Mouse (Mus musculus) C2C12 (cell line): ENCODE results near the gene Cby3. TPM values are rescaled to one million over a fixed set of nuclear protein-coding genes. Genes with fewer than 3 reads are reported as not detected.

ENCODE experiments used
- H3K27me3 ChIP-seq: one replicate; pipeline ENCODE4 v1.6.1; 2011; ENCODE audit not compliant: control insufficient read depth, insufficient read depth, insufficient read length
- H3K36me3 ChIP-seq: one replicate; pipeline ENCODE4 v1.6.1; 2011; ENCODE audit not compliant: control insufficient read depth, insufficient read depth
- H3K4me3 ChIP-seq: one replicate; pipeline ENCODE4 v1.5.1; 2011; ENCODE audit warnings: mild to moderate bottlenecking, control low read depth; ENCODE audit not compliant: poor library complexity, insufficient read depth, severe bottlenecking
- H3K79me2 ChIP-seq: one replicate; pipeline ENCODE4 v1.6.1; 2011; ENCODE audit not compliant: control insufficient read depth, insufficient read depth
- H3K79me3 ChIP-seq: one replicate; pipeline ENCODE4 v1.6.1; 2011; ENCODE audit warnings: low read depth, control low read depth
- H3ac ChIP-seq: one replicate; pipeline ENCODE3; 2011; ENCODE audit warnings: low read depth; ENCODE audit not compliant: control insufficient read depth, insufficient read length
- CEBPB ChIP-seq: IDR thresholded peaks from one replicate; pipeline ENCODE4 v1.6.1; 2011; ENCODE audit warnings: low read depth, mild to moderate bottlenecking, control low read depth, moderate library complexity
- CTCF ChIP-seq: IDR thresholded peaks from one replicate; pipeline ENCODE4 v1.5.1; 2011; ENCODE audit not compliant: control insufficient read depth, insufficient read depth, insufficient read length
- FOSL1 ChIP-seq: IDR thresholded peaks from one replicate; pipeline ENCODE4 v1.8.0; 2011; ENCODE audit warnings: mild to moderate bottlenecking, low read length; ENCODE audit not compliant: poor library complexity, insufficient read depth, severe bottlenecking
- MAX ChIP-seq: IDR thresholded peaks from one replicate; pipeline ENCODE4 v1.6.1; 2011; ENCODE audit warnings: mild to moderate bottlenecking, control low read depth
- MYOD1 ChIP-seq: IDR thresholded peaks from one replicate; pipeline ENCODE4 v1.6.1; 2011; ENCODE audit warnings: low read depth; ENCODE audit not compliant: control insufficient read depth, insufficient read length
- MYOG ChIP-seq: IDR thresholded peaks from one replicate; pipeline ENCODE4 v1.6.1; 2011; ENCODE audit not compliant: control insufficient read depth, insufficient read length; ENCODE audit errors: extremely low read depth
- USF1 ChIP-seq: IDR thresholded peaks from one replicate; pipeline ENCODE4 v1.6.1; 2011; ENCODE audit warnings: low read depth, mild to moderate bottlenecking, control low read depth, moderate library complexity
- polyA plus RNA-seq: library from polyadenylated mRNA; unstranded; fragments of >200 nt; fragmentation: generic; extraction: Trizol; gene quantifications from one replicate; pipeline ENCODE4 v1.2.1, GENCODE M21; 2012; ENCODE audit warnings: missing spikeins

Gene Cby3
- polyA plus RNA-seq, 1 experiment, result not detected

- Histone ChIP-seq H3K79me2 (peaks cover 11% of the 10 kb centered on the region), H3K4me3 (no peak overlapping the region), H3K79me3 (peaks cover 9% of the 10 kb centered on the region), H3K27me3 (no peaks in the 10 kb centered on the region), H3ac (no peak overlapping the region), H3K36me3 (peaks cover 3% of the 10 kb centered on the region)
- TF ChIP-seq CEBPB (no peak), CTCF (no peak), FOSL1 (no peak)
Observed at GRCm38 (mm10) chr11:50373621-50374020, 19.4 kb downstream of the Cby3 start.

GRCm38 (mm10) chr11:50374286-50375015 lies 20.2 kb downstream of the Cby3 start:
- H3K36me3 ChIP-seq, result peaks cover 11% of the 10 kb centered on the region
- H3K79me3 ChIP-seq, result peaks cover 17% of the 10 kb centered on the region
- no peak for TF ChIP-seq MYOG
- no peak for TF ChIP-seq USF1
- TF ChIP-seq FOSL1, result no peak
- TF ChIP-seq CEBPB, result no peak
- no peak for TF ChIP-seq CTCF
- no peak for TF ChIP-seq MAX
- TF ChIP-seq MYOD1, result no peak
- peaks cover 19% of the 10 kb centered on the region for H3K79me2 ChIP-seq
- H3ac ChIP-seq, result no peak overlapping the region
- H3K4me3 ChIP-seq, result no peak overlapping the region
- H3K27me3 ChIP-seq, result no peaks in the 10 kb centered on the region

GRCm38 (mm10) chr11:50375421-50375820 lies 21.2 kb downstream of the Cby3 start:
- Histone ChIP-seq H3K27me3 (no peaks in the 10 kb centered on the region), H3K4me3 (no peak overlapping the region), H3K79me2 (peaks cover 29% of the 10 kb centered on the region), H3K79me3 (peaks cover 27% of the 10 kb centered on the region), H3K36me3 (peaks cover 21% of the 10 kb centered on the region), H3ac (no peak overlapping the region)
- TF ChIP-seq MYOD1, result no peak
- TF ChIP-seq USF1, result no peak
- TF ChIP-seq CEBPB, result no peak
- TF ChIP-seq MAX, result no peak
- no peak for TF ChIP-seq MYOG
- TF ChIP-seq FOSL1, result no peak
- no peak for TF ChIP-seq CTCF

- TF ChIP-seq FOSL1 (no peak), CTCF (no peak), USF1 (no peak), MYOG (no peak), CEBPB (no peak), MAX (no peak), MYOD1 (no peak)
- peak overlapping the region; percentile 72 for H3ac ChIP-seq
- peaks cover 36% of the 10 kb centered on the region for H3K79me3 ChIP-seq
- peaks cover 38% of the 10 kb centered on the region for H3K79me2 ChIP-seq
- H3K27me3 ChIP-seq, result no peaks in the 10 kb centered on the region
- peak overlapping the region; percentile 37 for H3K4me3 ChIP-seq
- peaks cover 30% of the 10 kb centered on the region for H3K36me3 ChIP-seq
Observed at GRCm38 (mm10) chr11:50376156-50376790, 22.0 kb downstream of the Cby3 start.

- TF ChIP-seq MAX, result peak; percentile 44
- TF ChIP-seq CTCF, result no peak
- peak; percentile 58 for TF ChIP-seq CEBPB
- Histone ChIP-seq H3K27me3 (no peaks in the 10 kb centered on the region), H3K36me3 (peaks cover 39% of the 10 kb centered on the region), H3ac (peak within 1 kb of the TSS; percentile 86), H3K79me2 (peaks cover 47% of the 10 kb centered on the region), H3K4me3 (peak within 1 kb of the TSS; percentile 92), H3K79me3 (peaks cover 45% of the 10 kb centered on the region)
Observed at GRCm38 (mm10) chr11:50376911-50377891, 22.9 kb downstream of the Cby3 start, which contains the start of gene Hnrnph1. TSS of gene Hnrnph1 (plus strand) at chr11:50376990.
